Mouse (Mus musculus) limb, embryonic 13.5 days (tissue): Measurements from ENCODE around the gene Sdr42e1. TPM values are rescaled to one million over a fixed set of nuclear protein-coding genes. Genes with fewer than 3 reads are reported as not detected.
A peak's percentile ranks its signal among the peaks of the same experiment; 100 is the strongest.

Experiments used
- ATAC-seq: fragments of 200-750 bp; cut with Nextera tagmentation; 2 replicates; pipeline ENCODE4 v1.8.0; 2017; ENCODE audit warnings: low read depth, moderate number of reproducible peaks, moderate TSS enrichment; ENCODE audit not compliant: low FRiP score
- H3K27ac ChIP-seq: fragments of 300-500 bp; sonication (generic); 2 replicates; pipeline ENCODE4 v1.5.1; 2015; ENCODE audit warnings: inconsistent platforms, mild to moderate bottlenecking, moderate library complexity
- H3K27me3 ChIP-seq: fragments of 300-500 bp; sonication (generic); 2 replicates; pipeline ENCODE4 v1.6.1; 2015; ENCODE audit warnings: mild to moderate bottlenecking, inconsistent platforms
- H3K36me3 ChIP-seq: fragments of 300-500 bp; sonication (generic); 2 replicates; pipeline ENCODE4 v1.6.1; 2015; ENCODE audit warnings: inconsistent platforms, mild to moderate bottlenecking, moderate library complexity
- H3K4me1 ChIP-seq: fragments of 300-500 bp; sonication (generic); 2 replicates; pipeline ENCODE4 v1.6.1; 2015; ENCODE audit warnings: inconsistent platforms
- H3K4me2 ChIP-seq: fragments of 300-500 bp; sonication (generic); replicated peaks from 2 replicates; pipeline ENCODE4 v1.6.1; 2015; ENCODE audit warnings: inconsistent platforms, mild to moderate bottlenecking, moderate library complexity
- H3K4me3 ChIP-seq: fragments of 300-500 bp; sonication (generic); 2 replicates; pipeline ENCODE4 v1.5.1; 2015; ENCODE audit warnings: moderate library complexity, mild to moderate bottlenecking, inconsistent platforms
- H3K9ac ChIP-seq: fragments of 300-500 bp; sonication (generic); 2 replicates; pipeline ENCODE4 v1.6.1; 2015; ENCODE audit warnings: mild to moderate bottlenecking, inconsistent platforms
- H3K9me3 ChIP-seq: fragments of 300-500 bp; sonication (generic); 2 replicates; pipeline ENCODE4 v1.6.1; 2016; ENCODE audit warnings: inconsistent platforms
- WGBS: fragments of 180-500 bp; shearing (Covaris S2); methylation state at CpG from one replicate; pipeline ENCODE4 v1.1.7; 2015; 5-methylcytosine and 5-hydroxymethylcytosine counted together
- polyA plus RNA-seq: library from polyadenylated mRNA; unstranded; fragments of >200 nt; fragmentation: Nextera tagmentation; extraction: Ambion mirVana; gene quantifications from 2 replicates; pipeline ENCODE4 v1.2.1, GENCODE M21; 2015

The Sdr42e1 gene
- polyA plus RNA-seq: 1.5 and 1.9 TPM in 2 replicates

- no peak for ATAC-seq
Observed at GRCm38 (mm10) chr8:117673430-117673830, at the start of gene Sdr42e1. Gene Sdr42e1 (minus strand): TSS chr8:117673689.

DNA sequence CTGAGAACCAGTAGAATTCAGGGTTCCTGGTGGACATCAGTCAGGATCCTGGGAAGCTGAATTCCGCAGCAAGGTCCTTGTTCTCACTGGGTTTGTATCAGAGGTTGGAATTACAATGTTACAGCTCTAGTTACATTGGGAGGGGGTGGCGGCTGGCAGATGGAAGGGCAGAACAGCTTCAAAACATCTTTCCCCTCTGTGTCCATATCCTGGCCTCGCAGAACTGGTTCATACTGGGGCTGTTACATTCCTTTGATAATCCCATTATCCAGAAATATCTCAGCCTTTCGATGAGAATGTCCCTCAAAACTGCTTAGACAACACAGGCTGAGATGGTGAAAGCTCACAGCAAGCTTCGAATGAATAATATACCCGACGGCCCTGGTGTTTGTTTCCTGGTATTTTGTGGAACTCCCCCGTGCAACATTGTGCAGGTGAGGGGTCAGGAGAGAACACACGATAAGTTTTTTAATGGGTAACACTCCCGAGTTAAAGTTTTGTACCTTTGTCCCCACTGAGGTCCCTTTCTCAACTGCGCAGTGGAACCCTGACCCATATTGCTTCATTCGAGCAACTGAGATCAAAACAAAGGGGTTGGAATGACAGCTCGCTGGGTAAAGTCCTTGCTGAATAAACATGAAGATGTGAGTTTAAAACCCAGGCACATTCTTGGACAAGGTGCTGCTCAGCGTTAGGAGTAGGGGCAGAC lies 44.8 kb upstream of the Sdr42e1 start:
- Histone ChIP-seq H3K4me3 (no peak overlapping the region), H3K27ac (no peak overlapping the region), H3K4me1 (no peaks in the 10 kb centered on the region), H3K4me2 (no peak overlapping the region), H3K9ac (no peak overlapping the region), H3K27me3 (no peaks in the 10 kb centered on the region), H3K9me3 (no peaks in the 10 kb centered on the region; the same call in 1 of the 2 replicates), H3K36me3 (no peaks in the 10 kb centered on the region)
- ATAC-seq: no peak
- 75% methylated on average over 14 of the region's 14 CpGs for WGBS

More at GRCm38 (mm10) chr8:117673430-117673830, at the start of gene Sdr42e1:
- peak within 1 kb of the TSS; percentile 60 for H3K9ac ChIP-seq
- peak within 1 kb of the TSS; percentile 52 for H3K4me3 ChIP-seq
- H3K4me2 ChIP-seq: peak within 1 kb of the TSS; percentile 78
- peaks cover 20% of the 10 kb centered on the region for H3K4me1 ChIP-seq
- no peak within 1 kb of the TSS for H3K27ac ChIP-seq
- 9% methylated on average over 17 of the region's 17 CpGs for WGBS
- no peaks in the 10 kb centered on the region for H3K9me3 ChIP-seq
- H3K36me3 ChIP-seq: no peaks in the 10 kb centered on the region
- peaks cover 6% of the 10 kb centered on the region; the same call in 1 of the 2 replicates for H3K27me3 ChIP-seq

- H3K27ac ChIP-seq: no peak overlapping the region
- no peak overlapping the region for H3K4me3 ChIP-seq
- H3K9ac ChIP-seq: no peak overlapping the region
- ATAC-seq: no peak
- H3K9me3 ChIP-seq: no peaks in the 10 kb centered on the region
- no peaks in the 10 kb centered on the region for H3K27me3 ChIP-seq
- WGBS: 69% methylated on average over 5 of the region's 5 CpGs
- no peak overlapping the region for H3K4me2 ChIP-seq
- H3K36me3 ChIP-seq: no peaks in the 10 kb centered on the region
- H3K4me1 ChIP-seq: no peaks in the 10 kb centered on the region
Observed at GRCm38 (mm10) chr8:117715896-117716295, 42.4 kb upstream of the Sdr42e1 start.

- H3K4me3 ChIP-seq: no peak overlapping the region
- H3K27me3 ChIP-seq: no peaks in the 10 kb centered on the region
- no peak for ATAC-seq
- H3K4me1 ChIP-seq: no peaks in the 10 kb centered on the region
- H3K9me3 ChIP-seq: no peaks in the 10 kb centered on the region
- H3K4me2 ChIP-seq: no peak overlapping the region
- 85% methylated on average over 5 of the region's 5 CpGs for WGBS
- H3K27ac ChIP-seq: no peak overlapping the region
- H3K36me3 ChIP-seq: no peaks in the 10 kb centered on the region
- H3K9ac ChIP-seq: no peak overlapping the region
Observed at GRCm38 (mm10) chr8:117714604-117715003, 41.1 kb upstream of the Sdr42e1 start.

DNA sequence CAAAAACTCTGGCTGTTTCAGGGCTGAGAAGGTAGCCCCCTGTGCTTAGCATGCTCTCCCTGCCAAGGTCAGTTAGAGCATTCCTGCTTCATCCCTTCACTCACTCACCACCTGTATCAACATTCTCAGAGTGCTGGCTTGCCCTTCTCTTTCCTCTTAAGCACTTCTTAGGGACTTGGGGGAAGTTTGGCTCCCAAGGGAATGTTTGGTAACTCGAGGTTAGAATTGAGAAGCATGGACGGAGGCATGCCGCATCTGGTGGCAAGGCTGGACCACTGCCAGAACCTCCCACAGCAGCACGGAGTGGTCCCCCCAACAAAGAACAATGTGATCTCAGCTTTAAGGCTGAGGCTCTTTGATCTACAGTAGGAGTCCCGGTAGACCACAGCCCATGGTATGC lies 38.7 kb upstream of the Sdr42e1 start:
- H3K27ac ChIP-seq: no peak overlapping the region
- ATAC-seq: peak; percentile 36; the same call in 1 of the 2 replicates

DNA sequence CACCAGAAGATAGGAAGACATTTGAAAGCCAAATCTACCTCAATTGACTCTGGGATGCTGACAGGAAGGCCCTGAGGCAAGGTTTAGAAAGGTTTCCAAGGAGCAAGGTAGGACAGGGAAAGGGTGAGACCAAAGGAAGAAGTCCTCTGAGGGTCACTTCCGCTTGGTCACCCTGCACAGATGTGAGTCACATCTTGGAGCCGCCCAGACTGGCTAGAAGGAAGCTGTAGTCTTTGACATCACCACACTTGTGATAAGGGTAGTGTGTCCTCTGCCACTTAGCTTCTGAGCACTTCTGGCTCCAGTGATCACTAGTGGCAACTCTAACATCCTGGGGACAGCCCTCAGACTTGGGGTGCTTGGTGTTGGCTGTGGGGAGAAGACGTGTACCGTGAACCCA lies 32.7 kb upstream of the Sdr42e1 start:
- H3K9me3 ChIP-seq: no peaks in the 10 kb centered on the region
- no peak overlapping the region for H3K4me2 ChIP-seq
- no peak for ATAC-seq
- no peaks in the 10 kb centered on the region for H3K36me3 ChIP-seq
- H3K9ac ChIP-seq: no peak overlapping the region
- no peaks in the 10 kb centered on the region for H3K27me3 ChIP-seq
- no peak overlapping the region for H3K27ac ChIP-seq
- 91% methylated on average over 4 of the region's 4 CpGs for WGBS
- peaks cover 7% of the 10 kb centered on the region; the same call in 1 of the 2 replicates for H3K4me1 ChIP-seq
- H3K4me3 ChIP-seq: no peak overlapping the region

More for the DNA sequence above, 38.7 kb upstream of the Sdr42e1 start:
- H3K4me2 ChIP-seq: no peak overlapping the region
- H3K27me3 ChIP-seq: no peaks in the 10 kb centered on the region
- H3K4me3 ChIP-seq: no peak overlapping the region
- H3K36me3 ChIP-seq: no peaks in the 10 kb centered on the region
- 36% methylated on average over 5 of the region's 5 CpGs for WGBS
- no peak overlapping the region for H3K9ac ChIP-seq
- H3K9me3 ChIP-seq: no peaks in the 10 kb centered on the region
- H3K4me1 ChIP-seq: no peaks in the 10 kb centered on the region

DNA sequence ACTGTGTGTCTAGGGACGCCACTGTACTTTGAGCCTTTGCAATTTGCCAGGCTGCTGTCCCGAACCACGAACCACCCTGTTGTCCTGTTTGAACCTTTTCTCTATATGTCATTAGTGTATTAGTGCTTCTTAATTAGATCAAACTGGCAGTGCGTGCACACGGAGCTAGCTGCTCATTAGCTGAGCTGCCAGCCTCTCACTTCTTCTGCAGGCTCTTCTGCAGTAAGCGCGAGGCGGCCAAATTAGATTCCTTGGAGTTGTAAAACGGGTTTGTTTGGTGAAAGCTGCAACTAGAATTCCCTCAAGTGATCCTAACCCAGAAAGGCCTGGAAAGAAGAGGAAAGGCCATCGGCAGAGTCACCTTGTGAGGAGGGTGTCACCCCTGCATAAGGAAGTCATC lies 29.2 kb upstream of the Sdr42e1 start:
- H3K9me3 ChIP-seq: no peaks in the 10 kb centered on the region
- H3K4me2 ChIP-seq: no peak overlapping the region
- 22% methylated on average over 10 of the region's 10 CpGs for WGBS
- no peak overlapping the region for H3K9ac ChIP-seq
- peaks cover 7% of the 10 kb centered on the region; the same call in 1 of the 2 replicates for H3K4me1 ChIP-seq
- no peak for ATAC-seq
- H3K4me3 ChIP-seq: no peak overlapping the region
- no peaks in the 10 kb centered on the region for H3K36me3 ChIP-seq
- no peak overlapping the region for H3K27ac ChIP-seq
- H3K27me3 ChIP-seq: no peaks in the 10 kb centered on the region

GRCm38 (mm10) chr8:117701859-117702258 lies 28.4 kb upstream of the Sdr42e1 start, which contains the start of gene Hsd17b2:
Gene Hsd17b2 (plus strand): TSS chr8:117701904.
- H3K27me3 ChIP-seq: no peaks in the 10 kb centered on the region
- H3K4me1 ChIP-seq: peaks cover 7% of the 10 kb centered on the region; the same call in 1 of the 2 replicates
- no peak within 1 kb of the TSS for H3K4me3 ChIP-seq
- no peak within 1 kb of the TSS for H3K27ac ChIP-seq
- no peaks in the 10 kb centered on the region for H3K9me3 ChIP-seq
- H3K9ac ChIP-seq: peak within 1 kb of the TSS; percentile 45
- H3K4me2 ChIP-seq: no peak within 1 kb of the TSS
- no peaks in the 10 kb centered on the region for H3K36me3 ChIP-seq
- no peak for ATAC-seq
- WGBS: 47% methylated on average over 13 of the region's 13 CpGs

DNA sequence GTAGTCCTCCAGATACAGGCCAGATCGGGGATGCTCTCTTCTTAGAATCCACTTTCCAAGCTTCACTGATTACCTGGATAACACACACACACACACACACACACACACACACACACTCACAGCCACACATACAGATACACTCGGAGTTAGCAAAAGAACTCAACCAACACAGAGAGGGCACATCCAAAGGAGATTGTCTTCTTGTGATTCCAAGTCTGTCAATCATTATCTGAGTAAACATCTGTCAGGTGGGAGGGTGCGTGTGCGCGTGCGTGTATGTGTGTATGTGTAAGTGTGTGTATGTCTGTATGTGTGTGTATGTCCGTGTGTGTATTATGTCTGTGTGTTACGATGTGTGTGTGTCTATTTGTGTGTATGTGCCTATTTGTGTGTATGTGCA lies 27.8 kb upstream of the Sdr42e1 start:
- Histone ChIP-seq H3K4me2 (no peak overlapping the region), H3K4me3 (no peak overlapping the region), H3K27me3 (no peaks in the 10 kb centered on the region), H3K4me1 (peaks cover 7% of the 10 kb centered on the region; the same call in 1 of the 2 replicates), H3K36me3 (no peaks in the 10 kb centered on the region), H3K9me3 (no peaks in the 10 kb centered on the region), H3K27ac (no peak overlapping the region), H3K9ac (no peak overlapping the region)
- no peak for ATAC-seq
- WGBS: 90% methylated on average over 8 of the region's 8 CpGs

DNA sequence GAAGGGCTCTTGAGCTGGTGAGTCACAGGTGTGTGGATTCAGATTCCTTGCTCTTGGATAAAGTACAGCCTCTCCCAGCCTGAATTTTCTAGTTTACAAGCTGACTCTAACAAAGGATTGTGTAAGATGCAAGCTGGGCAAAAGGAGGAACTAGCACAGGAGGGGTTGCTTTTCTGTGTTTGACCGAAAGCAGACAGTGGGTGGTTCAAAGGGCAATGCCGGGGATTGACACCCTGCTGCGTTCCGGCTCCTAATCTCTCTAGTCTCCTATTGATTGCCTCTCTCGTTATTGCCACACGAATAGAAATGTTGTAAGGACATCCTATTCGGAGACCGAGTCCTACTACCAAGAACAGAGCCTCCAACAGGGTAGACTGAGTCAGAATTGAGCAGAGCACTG lies 27.2 kb upstream of the Sdr42e1 start:
- no peak overlapping the region for H3K27ac ChIP-seq
- no peak overlapping the region for H3K4me3 ChIP-seq
- H3K36me3 ChIP-seq: no peaks in the 10 kb centered on the region
- WGBS: 69% methylated on average over 8 of the region's 8 CpGs
- H3K27me3 ChIP-seq: no peaks in the 10 kb centered on the region
- H3K4me1 ChIP-seq: peaks cover 7% of the 10 kb centered on the region; the same call in 1 of the 2 replicates
- no peak for ATAC-seq
- no peaks in the 10 kb centered on the region for H3K9me3 ChIP-seq
- no peak overlapping the region for H3K9ac ChIP-seq
- no peak overlapping the region for H3K4me2 ChIP-seq

DNA sequence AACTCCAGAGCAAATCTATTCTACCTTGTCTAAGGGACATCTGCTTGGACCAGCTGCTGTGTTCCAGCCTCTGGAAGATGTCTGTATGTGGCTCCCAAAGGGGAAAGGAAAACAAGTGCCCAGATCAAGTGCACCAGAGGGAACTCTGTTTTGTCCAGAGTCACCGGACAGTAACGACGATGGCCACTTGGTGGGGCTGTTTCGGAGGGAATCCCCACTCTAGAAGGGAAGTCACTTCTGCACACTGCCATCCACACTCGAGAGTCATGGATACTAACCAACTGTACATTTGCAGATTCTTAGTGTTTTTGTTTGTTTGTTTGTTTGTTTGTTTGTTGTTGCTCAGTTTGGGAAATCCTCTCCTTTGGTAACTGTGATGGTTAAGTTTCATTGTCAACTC lies 23.8 kb upstream of the Sdr42e1 start:
- Histone ChIP-seq H3K4me1 (peaks cover 6% of the 10 kb centered on the region; the same call in 1 of the 2 replicates), H3K9ac (no peak overlapping the region), H3K9me3 (no peaks in the 10 kb centered on the region), H3K27me3 (no peaks in the 10 kb centered on the region), H3K4me3 (no peak overlapping the region), H3K36me3 (no peaks in the 10 kb centered on the region), H3K27ac (no peak overlapping the region), H3K4me2 (no peak overlapping the region)
- WGBS: 52% methylated on average over 5 of the region's 5 CpGs
- no peak for ATAC-seq

GRCm38 (mm10) chr8:117695636-117696035 lies 22.1 kb upstream of the Sdr42e1 start:
- Histone ChIP-seq H3K9ac (no peak overlapping the region), H3K9me3 (no peaks in the 10 kb centered on the region), H3K4me3 (no peak overlapping the region), H3K4me2 (no peak overlapping the region), H3K36me3 (no peaks in the 10 kb centered on the region), H3K27ac (no peak overlapping the region), H3K4me1 (no peaks in the 10 kb centered on the region), H3K27me3 (no peaks in the 10 kb centered on the region)
- WGBS: 90% methylated on average over 1 of the region's 1 CpGs
- ATAC-seq: no peak

DNA sequence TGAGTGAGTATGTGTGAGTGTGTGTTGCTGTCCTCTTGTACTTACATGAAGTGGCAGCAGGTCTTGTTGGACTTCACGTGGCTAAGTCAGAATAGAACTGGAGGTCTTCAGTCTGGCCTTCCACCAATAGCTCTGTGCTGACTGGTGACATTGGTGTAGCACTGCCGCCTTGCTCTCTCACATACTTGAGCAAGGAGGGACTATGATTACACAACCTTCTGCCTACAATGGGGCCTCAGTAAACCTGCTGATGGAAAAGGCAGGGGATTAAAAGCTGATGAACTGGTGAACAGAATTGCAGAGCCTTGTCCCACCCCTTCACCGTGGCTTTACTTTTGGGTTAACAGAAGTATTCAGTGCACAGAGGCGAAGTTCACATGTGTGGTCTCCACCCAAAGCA lies 18.6 kb upstream of the Sdr42e1 start:
- H3K36me3 ChIP-seq: no peaks in the 10 kb centered on the region
- H3K27ac ChIP-seq: no peak overlapping the region
- H3K27me3 ChIP-seq: no peaks in the 10 kb centered on the region
- ATAC-seq: no peak
- H3K9ac ChIP-seq: no peak overlapping the region
- no peaks in the 10 kb centered on the region for H3K4me1 ChIP-seq
- H3K9me3 ChIP-seq: no peaks in the 10 kb centered on the region
- no peak overlapping the region for H3K4me3 ChIP-seq
- 87% methylated on average over 4 of the region's 4 CpGs for WGBS
- H3K4me2 ChIP-seq: no peak overlapping the region
